Mouse (Mus musculus) Patski (cell line): ENCODE data around the gene Crim1. TPM values are rescaled to one million over a fixed set of nuclear protein-coding genes. Genes with fewer than 3 reads are reported as not detected.
A peak's percentile ranks its signal among the peaks of the same experiment; 100 is the strongest.

ENCODE experiments used
- ATAC-seq: fragments of 100-300 bp; one replicate; pipeline ENCODE4 v1.8.0; 2021
- CTCF ChIA-PET: fragments of 350-600 bp; sonication (Branson Sonifier 250); formaldehyde crosslinking; loops from one replicate; lab custom pipeline; 2022; ENCODE audit warnings: inconsistent platforms; lab: Charles Lee
- POLR2A ChIA-PET: fragments of 350-600 bp; sonication (Branson Sonifier 250); formaldehyde crosslinking; loops from one replicate; lab custom pipeline; 2022; ENCODE audit warnings: antibody characterized with exemption, inconsistent platforms; lab: Charles Lee
- DNase-seq: peaks from one replicate; pipeline ENCODE4 v3.0.0-alpha.2; 2011; ENCODE audit warnings: low read depth, low spot score
- H3K27me3 ChIP-seq: fragments of 371-371 bp; one replicate; pipeline ENCODE4 v1.5.1; 2021
- CTCF ChIP-seq: fragments of 100-300 bp; IDR thresholded peaks from one replicate; pipeline ENCODE4 v1.5.1; 2021
- in situ Hi-C: fragments of 300-500 bp; cut with MboI; formaldehyde crosslinking; loops from 3 replicates; pipeline ENCODE4 v1.11.1; 2018; ENCODE audit warnings: low pct_unique_long_range_greater_than_20kb, mixed read lengths
- polyA plus RNA-seq: library from polyadenylated mRNA; unstranded; gene quantifications from one replicate; pipeline ENCODE4 v1.2.3, GENCODE M21; 2021

Gene Crim1
- polyA plus RNA-seq, 1 experiment from 2014 or later = 243 TPM

DNA sequence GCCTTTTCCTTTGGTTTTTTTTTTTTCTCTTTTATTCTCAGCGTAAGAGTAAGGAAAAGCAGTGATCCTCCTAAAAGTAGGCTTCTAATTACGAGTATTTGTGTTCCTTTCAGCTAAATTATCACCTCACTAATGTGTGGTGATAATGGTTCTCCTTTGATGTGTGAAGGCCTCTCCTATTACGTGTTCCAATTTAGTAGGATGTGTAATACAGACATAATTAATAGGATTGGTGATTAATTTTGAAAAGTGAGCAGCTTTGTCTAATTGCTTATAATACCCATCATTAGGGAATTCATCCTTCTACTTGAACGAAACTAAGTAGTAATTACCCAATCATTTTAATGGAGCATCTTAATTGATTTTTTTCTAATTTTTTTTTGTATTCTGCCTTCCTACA lies 157.7 kb downstream of the Crim1 start:
- in situ Hi-C loops = no loop called here
- TF ChIP-seq CTCF = no peak
- ATAC-seq (no peak), DNase-seq (no peak)
- no peaks in the 10 kb centered on the region for H3K27me3 ChIP-seq
- ChIA-PET CTCF (no interaction called here), POLR2A (no interaction called here)

GRCm38 (mm10) chr17:78358251-78358726 lies 158.2 kb downstream of the Crim1 start:
- in situ Hi-C loops = no loop called here
- ChIA-PET POLR2A (interaction anchor here (1.2 kb wide), 1 partner anchor 11 kb away, joined by 3 read pairs; no protein-coding TSS in a partner anchor), CTCF (interaction anchor here (1.4 kb wide), 1 partner anchor 33 kb away, joined by 3 read pairs; no protein-coding TSS in a partner anchor)
- DNase-seq = no peak
- TF ChIP-seq CTCF = no peak
- no peaks in the 10 kb centered on the region for H3K27me3 ChIP-seq
- no peak for ATAC-seq

DNA sequence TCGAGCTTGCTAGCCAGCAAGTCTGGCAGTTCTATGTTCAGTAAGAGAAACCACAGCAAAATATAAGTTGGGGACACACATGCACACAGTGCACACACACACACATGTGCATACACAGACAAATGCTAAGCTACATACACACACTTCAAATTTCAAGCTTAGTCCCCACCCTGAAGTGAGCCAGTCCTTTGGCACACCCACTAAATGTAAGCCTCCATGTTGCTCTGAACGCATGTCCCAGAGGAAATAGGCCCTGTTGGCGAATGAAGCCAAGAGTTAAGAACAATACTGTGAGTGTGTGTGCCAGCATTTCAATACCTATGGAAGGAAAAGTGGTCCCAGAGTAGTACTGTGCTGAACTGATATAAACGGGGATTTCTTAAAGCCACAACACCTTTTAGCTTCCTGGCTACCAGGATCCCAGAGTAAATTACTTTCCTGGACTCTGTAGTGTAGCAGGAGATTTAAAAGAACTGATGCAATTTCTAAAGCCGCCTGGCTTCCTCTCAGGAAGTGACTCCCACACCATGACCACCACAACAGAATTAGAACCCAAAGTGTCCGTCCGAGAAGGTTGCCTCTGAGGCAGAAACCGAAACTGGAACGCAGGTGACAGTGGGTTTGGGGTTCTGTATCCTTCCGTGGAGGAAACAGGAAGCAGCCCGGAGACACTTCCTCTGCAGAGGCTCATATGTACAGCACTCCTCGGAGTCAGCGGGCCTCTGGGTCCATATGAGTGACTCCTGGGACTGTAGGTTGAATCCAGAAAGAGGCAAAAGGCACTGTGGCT lies 162.1 kb downstream of the Crim1 start:
- H3K27me3 ChIP-seq = no peaks in the 10 kb centered on the region
- POLR2A ChIA-PET = no interaction called here
- DNase-seq (no peak), ATAC-seq (no peak)
- CTCF ChIA-PET = interaction anchor here (1.0 to 2.3 kb wide), 4 partner anchors 9 to 150 kb away, joined by 3 to 10 read pairs (median 4); no protein-coding TSS in a partner anchor
- in situ Hi-C loops = no loop called here
- TF ChIP-seq CTCF = no peak

DNA sequence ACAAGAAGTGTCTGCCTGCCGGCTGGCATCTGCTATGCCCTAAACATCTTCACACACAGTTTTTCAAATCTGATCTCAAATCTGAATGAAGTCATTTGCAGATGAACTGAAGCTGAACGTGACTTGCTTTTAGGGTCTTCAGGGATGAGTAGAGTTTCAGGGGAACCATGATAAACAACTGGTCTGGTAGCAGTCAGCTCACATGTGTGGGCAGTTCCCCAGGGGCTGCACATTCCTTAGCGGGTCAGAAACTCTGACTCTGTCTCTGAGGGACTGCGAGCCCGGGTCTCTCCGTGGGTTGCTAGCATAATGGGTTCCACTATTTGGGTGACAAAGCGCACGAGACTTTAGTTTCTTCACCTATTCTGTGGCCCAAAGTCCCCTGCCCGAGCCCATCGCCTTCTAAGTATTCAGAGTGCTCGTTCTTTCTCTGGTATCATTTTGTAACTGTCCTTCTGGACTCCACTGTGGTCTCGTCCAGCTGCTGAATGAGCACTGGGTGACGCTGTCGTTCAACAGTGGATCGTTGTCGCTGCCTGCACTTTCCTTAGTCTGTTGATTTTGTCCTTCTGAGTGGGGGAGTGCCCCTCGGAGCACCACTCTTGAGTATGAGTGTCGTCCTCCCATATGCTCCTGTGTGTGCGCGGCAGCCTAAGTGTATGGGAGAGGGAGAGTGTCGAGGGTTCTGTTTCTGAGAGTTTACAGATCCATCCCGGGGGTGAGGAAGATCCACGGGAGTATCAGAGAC lies 164.7 kb downstream of the Crim1 start:
- ATAC-seq (no peak), DNase-seq (no peak)
- no peaks in the 10 kb centered on the region for H3K27me3 ChIP-seq
- CTCF ChIA-PET = no interaction called here
- POLR2A ChIA-PET = no interaction called here
- TF ChIP-seq CTCF = no peak
- in situ Hi-C loops = no loop called here

GRCm38 (mm10) chr17:78366070-78366469 lies 166.0 kb downstream of the Crim1 start:
- no peaks in the 10 kb centered on the region for H3K27me3 ChIP-seq
- ATAC-seq (no peak), DNase-seq (no peak)
- in situ Hi-C loops = no loop called here
- ChIA-PET POLR2A (no interaction called here), CTCF (interaction anchor here (1.1 kb wide), 1 partner anchor 29 kb away, joined by 3 read pairs; no protein-coding TSS in a partner anchor)
- TF ChIP-seq CTCF = no peak

DNA sequence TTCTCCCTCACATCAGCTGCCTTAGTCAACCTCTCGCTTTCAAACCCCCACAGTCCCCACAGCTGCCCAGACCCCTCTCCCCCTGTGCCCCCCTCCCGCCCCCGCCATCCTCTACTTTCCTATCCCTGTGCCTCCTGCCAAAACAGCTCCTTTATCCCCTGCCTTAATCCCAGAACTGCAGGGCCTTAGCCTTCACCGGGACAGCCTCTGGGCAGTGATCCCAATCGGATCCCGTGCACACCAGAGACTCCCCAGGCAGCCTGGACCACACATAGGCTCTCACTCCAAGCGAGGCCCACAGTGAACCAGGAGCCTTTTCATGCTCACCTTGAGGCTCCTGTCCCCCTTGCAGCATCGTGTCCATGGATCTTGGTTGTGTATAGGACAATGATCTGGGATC lies 168.4 kb downstream of the Crim1 start:
- DNase-seq = no peak
- in situ Hi-C loops = no loop called here
- ATAC-seq = no peak
- ChIA-PET POLR2A (no interaction called here), CTCF (interaction anchor here (1.4 kb wide), 1 partner anchor 87 kb away, joined by 3 read pairs; no protein-coding TSS in a partner anchor)
- no peak for TF ChIP-seq CTCF
- no peaks in the 10 kb centered on the region for H3K27me3 ChIP-seq

- TF ChIP-seq CTCF = no peak
- in situ Hi-C loops = no loop called here
- POLR2A ChIA-PET = no interaction called here
Measured at GRCm38 (mm10) chr17:78370445-78370844, 170.4 kb downstream of the Crim1 start.

DNA sequence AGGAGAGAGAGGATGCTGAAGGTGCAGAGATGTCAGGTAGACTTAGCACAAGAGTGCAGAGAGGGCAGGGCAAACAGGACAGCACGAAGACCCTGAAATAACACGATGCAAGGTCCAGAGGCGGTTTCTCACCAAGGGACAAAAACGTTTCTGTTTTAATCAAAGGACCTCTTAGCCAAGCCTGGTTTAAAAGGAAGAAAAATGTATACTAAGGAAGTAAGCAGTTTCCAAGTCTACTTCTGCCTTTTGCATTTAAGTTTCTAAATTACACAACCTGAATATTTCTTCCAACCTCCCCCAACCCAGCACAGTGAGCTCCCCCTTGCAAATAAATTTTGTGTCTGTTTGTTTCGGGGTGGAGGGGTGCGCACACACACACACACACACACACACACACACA lies 173.1 kb downstream of the Crim1 start:
- no peak for ATAC-seq
- ChIA-PET POLR2A (interaction anchor here (0.8 kb wide), 1 partner anchor 12 kb away, joined by 3 read pairs; no protein-coding TSS in a partner anchor), CTCF (interaction anchor here (1.0 to 1.6 kb wide), 2 partner anchors 28 to 82 kb away, joined by 3 read pairs; no protein-coding TSS in a partner anchor)
- DNase-seq = no peak
- in situ Hi-C loops = no loop called here
- no peaks in the 10 kb centered on the region for H3K27me3 ChIP-seq
- TF ChIP-seq CTCF = no peak

More at GRCm38 (mm10) chr17:78370445-78370844, 170.4 kb downstream of the Crim1 start:
- no peaks in the 10 kb centered on the region for H3K27me3 ChIP-seq
- DNase-seq (no peak), ATAC-seq (no peak)
- CTCF ChIA-PET = interaction anchor here (0.9 to 2.1 kb wide), 4 partner anchors 9 to 174 kb away, joined by 3 to 6 read pairs (median 4); no protein-coding TSS in a partner anchor

DNA sequence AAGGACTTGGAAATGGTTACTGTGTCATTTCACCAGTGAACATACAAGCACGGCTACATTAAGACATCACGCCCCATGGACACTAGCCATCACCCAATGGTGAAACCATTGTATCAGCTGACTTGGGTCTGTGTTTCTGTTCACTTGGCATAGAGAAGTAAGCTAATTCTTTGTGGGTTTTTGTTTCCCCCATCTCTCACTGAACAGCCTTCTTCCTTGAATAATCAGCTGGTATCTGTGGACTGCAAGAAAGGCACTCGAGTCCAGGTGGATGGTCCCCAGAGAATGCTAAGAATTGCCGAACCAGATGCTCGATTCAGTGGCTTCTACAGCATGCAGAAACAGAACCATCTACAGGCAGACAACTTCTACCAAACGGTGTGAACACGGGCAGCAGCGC lies 173.8 kb downstream of the Crim1 start:
- in situ Hi-C loops = no loop called here
- H3K27me3 ChIP-seq = no peaks in the 10 kb centered on the region
- POLR2A ChIA-PET = no interaction called here
- DNase-seq = no peak
- CTCF ChIA-PET = interaction anchor here (1.0 to 1.6 kb wide), 2 partner anchors 28 to 82 kb away, joined by 3 read pairs; no protein-coding TSS in a partner anchor
- peak; percentile 51 for ATAC-seq
- TF ChIP-seq CTCF = no peak

- no peak for TF ChIP-seq CTCF
- DNase-seq (no peak), ATAC-seq (no peak)
- in situ Hi-C loops = no loop called here
- CTCF ChIA-PET = interaction anchor here (0.6 to 1.6 kb wide), 3 partner anchors 27 to 81 kb away, joined by 3 read pairs; no protein-coding TSS in a partner anchor
- POLR2A ChIA-PET = no interaction called here
- H3K27me3 ChIP-seq = no peaks in the 10 kb centered on the region
Measured at GRCm38 (mm10) chr17:78374756-78375155, 174.7 kb downstream of the Crim1 start.
